Mouse (Mus musculus): ENCODE measurements around the gene Bora.
A peak's percentile ranks its signal among the peaks of the same experiment; 100 is the strongest.

Gene Bora

GRCm38 (mm10) chr14:99063091-99063490 lies 17.1 kb downstream of the Bora start:
- DNase-seq (ENCODE audit: low spot score), result no peak

- no peak for DNase-seq (ENCODE audit: low spot score)
Measured at GRCm38 (mm10) chr14:99071146-99071545, 25.1 kb downstream of the Bora start.

GRCm38 (mm10) chr14:99088947-99089346 lies 42.9 kb downstream of the Bora start:
- no peak for DNase-seq (ENCODE audit: low spot score)

GRCm38 (mm10) chr14:99099267-99099966 lies 53.4 kb downstream of the Bora start, which contains the start of the genes Pibf1 and Dis3:
TSS of gene Pibf1 (plus strand) at chr14:99099424.
TSS of gene Dis3 (minus strand) at chr14:99099770.
- peak; percentile 99 for DNase-seq (ENCODE audit: low spot score)

- no peak for DNase-seq (ENCODE audit: low spot score)
Measured at GRCm38 (mm10) chr14:99099967-99100587, 54.1 kb downstream of the Bora start.

GRCm38 (mm10) chr14:99103050-99103449 lies 57.0 kb downstream of the Bora start:
- DNase-seq (ENCODE audit: low spot score), result no peak

GRCm38 (mm10) chr14:99104542-99105123 lies 58.6 kb downstream of the Bora start:
- no peak for DNase-seq (ENCODE audit: low spot score)

GRCm38 (mm10) chr14:99106671-99107070 lies 60.6 kb downstream of the Bora start:
- DNase-seq (ENCODE audit: low spot score), result no peak

GRCm38 (mm10) chr14:99107631-99108187 lies 61.7 kb downstream of the Bora start:
- DNase-seq (ENCODE audit: low spot score), result no peak

- DNase-seq (ENCODE audit: low spot score), result no peak
Measured at GRCm38 (mm10) chr14:99108762-99109161, 62.7 kb downstream of the Bora start.

GRCm38 (mm10) chr14:99117576-99117975 lies 71.6 kb downstream of the Bora start:
- no peak for DNase-seq (ENCODE audit: low spot score)

- DNase-seq (ENCODE audit: low spot score), result no peak
Measured at GRCm38 (mm10) chr14:99121584-99122339, 75.7 kb downstream of the Bora start.

- DNase-seq (ENCODE audit: low spot score), result no peak
Measured at GRCm38 (mm10) chr14:99124076-99124475, 78.1 kb downstream of the Bora start.

Data from left cerebral cortex, adult 11 months (tissue).